In genomic region chr10:45784575-45784974, GRCm38 (mm10) we compare ENCODE assay signal across 22 mouse cellular contexts.
DNase-seq lines count a peak whose midpoint lies in the region; ATAC-seq and TF ChIP-seq lines count a peak whose summit lies in the region.
"Had no signal": no experiment of that assay in that cellular context is flagged by ENCODE, and none has a peak within 500 bp of the region (broad histone marks: within the 10 kb centered on the region; RNA-seq: fewer than 3 reads in every experiment).

No protein-coding gene starts in this region.

- no peak for DNase-seq in forebrain, embryonic 11.5 days (ENCODE audit: low spot score)
- DNase-seq in midbrain, embryonic 10.5 days (ENCODE audit: low spot score) = no peak
- DNase-seq in midbrain, postnatal 0 days (ENCODE audit: low spot score) = no peak
- peak; percentile 80 for DNase-seq in brain, adult 2 months (ENCODE audit: low read depth, low spot score)
- peak; percentile 83 for DNase-seq in layer of hippocampus, adult 9-11 months
- no peak for DNase-seq in adrenal gland, adult 2 months
- DNase-seq: adrenal gland, postnatal 25 days; cerebellum, adult 18-20 months; cerebellum, postnatal 25 days; gastrocnemius, adult 2 months; heart, postnatal 14 days; liver; thymus, postnatal 14 days had no signal

- peak; percentile 31; the same call in 1 of the 2 replicates for ATAC-seq in forebrain, embryonic 12.5 days (ENCODE audit: low FRiP score)
- ATAC-seq in forebrain, embryonic 11.5 days (replicated peaks; ENCODE audit: low FRiP score) = no peak; the same call in 1 of the 2 replicates
- no peak for ATAC-seq in midbrain, postnatal 0 days (ENCODE audit: low FRiP score)
- no peak for ATAC-seq in kidney, embryonic 14.5 days (ENCODE audit: low FRiP score, low TSS enrichment)
- ATAC-seq: activated CD4-positive, CD25-positive, alpha-beta regulatory T cell, adult 4 months; CD4-positive, CD25-positive, alpha-beta regulatory T cell, adult 4 months; intestine, postnatal 0 days; lung, postnatal 0 days had no signal

- H3K27ac ChIP-seq in forebrain, embryonic 12.5 days = no peak overlapping the region
- H3K27ac ChIP-seq in forebrain, embryonic 11.5 days (ENCODE audit: low read depth, low read length) = no peak overlapping the region
- peak overlapping the region; percentile 86 for H3K27ac ChIP-seq in midbrain, embryonic 10.5 days (replicated peaks)
- H3K27ac ChIP-seq in midbrain, postnatal 0 days (ENCODE audit: low read depth, low read length) = no peak overlapping the region
- no peak overlapping the region for H3K27ac ChIP-seq in kidney, embryonic 14.5 days (ENCODE audit: low read depth, low read length)
- H3K27ac ChIP-seq: gastrocnemius, adult 2 months; hindbrain, embryonic 15.5 days; neural tube, embryonic 13.5 days had no signal

- H3K9me3 ChIP-seq in forebrain, embryonic 12.5 days = no peaks in the 10 kb centered on the region
- no peaks in the 10 kb centered on the region for H3K9me3 ChIP-seq in forebrain, embryonic 11.5 days (ENCODE audit: control insufficient read depth, low read length)
- no peaks in the 10 kb centered on the region for H3K9me3 ChIP-seq in midbrain, embryonic 10.5 days (replicated peaks)
- no peaks in the 10 kb centered on the region for H3K9me3 ChIP-seq in midbrain, postnatal 0 days (ENCODE audit: low read length)
- no peaks in the 10 kb centered on the region for H3K9me3 ChIP-seq in kidney, embryonic 14.5 days (ENCODE audit: control insufficient read depth, low read length)
- H3K9me3 ChIP-seq: heart, embryonic 12.5 days; hindbrain, embryonic 15.5 days; neural tube, embryonic 13.5 days had no signal

- no peak overlapping the region for H3K4me2 ChIP-seq in forebrain, embryonic 12.5 days
- H3K4me2 ChIP-seq in forebrain, embryonic 11.5 days (ENCODE audit: low read depth, low read length, severe bottlenecking) = no peak overlapping the region
- H3K4me2 ChIP-seq in midbrain, postnatal 0 days (ENCODE audit: low read depth, low read length, poor library complexity, severe bottlenecking) = no peak overlapping the region
- H3K4me2 ChIP-seq in kidney, embryonic 14.5 days (replicated peaks; ENCODE audit: low read depth, low read length) = no peak overlapping the region
- H3K4me2 ChIP-seq: heart, embryonic 12.5 days; hindbrain, embryonic 15.5 days; neural tube, embryonic 13.5 days had no signal

- no peak overlapping the region for H3K9ac ChIP-seq in forebrain, embryonic 12.5 days
- no peak overlapping the region for H3K9ac ChIP-seq in forebrain, embryonic 11.5 days (ENCODE audit: low read length)
- H3K9ac ChIP-seq in midbrain, postnatal 0 days (replicated peaks; ENCODE audit: low read length, poor library complexity, severe bottlenecking) = no peak overlapping the region
- no peak overlapping the region for H3K9ac ChIP-seq in kidney, embryonic 14.5 days (ENCODE audit: low read depth, low read length)
- H3K9ac ChIP-seq: heart, embryonic 12.5 days; hindbrain, embryonic 15.5 days; neural tube, embryonic 13.5 days had no signal

- H3K4me3 ChIP-seq in forebrain, embryonic 12.5 days (replicated peaks) = no peak overlapping the region
- H3K4me3 ChIP-seq in forebrain, embryonic 11.5 days (ENCODE audit: low read depth, low read length) = no peak overlapping the region
- no peak overlapping the region for H3K4me3 ChIP-seq in midbrain, embryonic 10.5 days
- no peak overlapping the region for H3K4me3 ChIP-seq in midbrain, postnatal 0 days (ENCODE audit: low read depth, low read length)
- H3K4me3 ChIP-seq in kidney, embryonic 14.5 days (ENCODE audit: low read length) = no peak overlapping the region
- H3K4me3 ChIP-seq: gastrocnemius, adult 2 months; heart, embryonic 12.5 days; hindbrain, embryonic 15.5 days; neural tube, embryonic 13.5 days had no signal

- 55% methylated on average over 4 of the region's 4 CpGs for WGBS in forebrain, embryonic 12.5 days
- WGBS in forebrain, embryonic 11.5 days = 46% methylated on average over 4 of the region's 4 CpGs
- WGBS in midbrain, embryonic 10.5 days = 44% methylated on average over 4 of the region's 4 CpGs
- WGBS in midbrain, postnatal 0 days = 56% methylated on average over 4 of the region's 4 CpGs
- 88% methylated on average over 4 of the region's 4 CpGs for WGBS in kidney, embryonic 14.5 days

- H3K4me1 ChIP-seq in forebrain, embryonic 12.5 days = peaks cover 20% of the 10 kb centered on the region
- no peaks in the 10 kb centered on the region for H3K4me1 ChIP-seq in forebrain, embryonic 11.5 days (replicated peaks; ENCODE audit: control insufficient read depth, insufficient read depth, low read length)
- peaks cover 66% of the 10 kb centered on the region for H3K4me1 ChIP-seq in midbrain, embryonic 10.5 days
- H3K4me1 ChIP-seq in midbrain, postnatal 0 days (ENCODE audit: insufficient read depth, low read length) = peaks cover 7% of the 10 kb centered on the region
- H3K4me1 ChIP-seq in kidney, embryonic 14.5 days (ENCODE audit: control insufficient read depth, insufficient read depth, low read length) = no peaks in the 10 kb centered on the region
- H3K4me1 ChIP-seq: hindbrain, embryonic 15.5 days had no signal

- H3K36me3 ChIP-seq in forebrain, embryonic 12.5 days (replicated peaks) = no peaks in the 10 kb centered on the region
- H3K36me3 ChIP-seq in forebrain, embryonic 11.5 days (ENCODE audit: control insufficient read depth, insufficient read depth, low read length) = no peaks in the 10 kb centered on the region
- H3K36me3 ChIP-seq in midbrain, embryonic 10.5 days = no peaks in the 10 kb centered on the region
- H3K36me3 ChIP-seq in midbrain, postnatal 0 days (ENCODE audit: insufficient read depth, low read length) = no peaks in the 10 kb centered on the region
- H3K36me3 ChIP-seq in kidney, embryonic 14.5 days (ENCODE audit: control insufficient read depth, insufficient read depth, low read length) = no peaks in the 10 kb centered on the region
- H3K36me3 ChIP-seq: heart, embryonic 12.5 days; hindbrain, embryonic 15.5 days; neural tube, embryonic 13.5 days had no signal

- TF ChIP-seq CTCF in midbrain, postnatal 0 days (IDR thresholded peaks at IDR 0.05) = no peak

- no peaks in the 10 kb centered on the region for H3K27me3 ChIP-seq in forebrain, embryonic 12.5 days
- no peaks in the 10 kb centered on the region for H3K27me3 ChIP-seq in forebrain, embryonic 11.5 days (ENCODE audit: control insufficient read depth, insufficient read depth, low read length)
- no peaks in the 10 kb centered on the region for H3K27me3 ChIP-seq in midbrain, embryonic 10.5 days (ENCODE audit: low read depth, poor library complexity, severe bottlenecking)
- H3K27me3 ChIP-seq in midbrain, postnatal 0 days (ENCODE audit: insufficient read depth, low read length) = no peaks in the 10 kb centered on the region
- H3K27me3 ChIP-seq in kidney, embryonic 14.5 days (ENCODE audit: control insufficient read depth, insufficient read depth, low read length) = no peaks in the 10 kb centered on the region
- H3K27me3 ChIP-seq: heart, embryonic 12.5 days; hindbrain, embryonic 15.5 days; neural tube, embryonic 13.5 days had no signal

Comparison
In these comparisons a context has a peak if more than half of its experiments do, and no peak if none do; other contexts are left out.
1. DNase-seq: peak in brain, adult 2 months (single experiment) and layer of hippocampus, adult 9-11 months (single experiment); none in forebrain, embryonic 11.5 days (single experiment), midbrain, embryonic 10.5 days (single experiment), midbrain, postnatal 0 days (single experiment) and adrenal gland, adult 2 months (single experiment).